In genomic region chr4:89172873-89173605, GRCm38 (mm10) we compare ENCODE assay signal across 17 mouse cellular contexts. TPM values are rescaled to one million over a fixed set of nuclear protein-coding genes. Genes with fewer than 3 reads are reported as not detected.
A peak's percentile ranks its signal among the peaks of the same experiment; 100 is the strongest.
DNase-seq lines count a peak whose midpoint lies in the region; ATAC-seq and TF ChIP-seq lines count a peak whose summit lies in the region.
"Had no signal": no experiment of that assay in that cellular context is flagged by ENCODE, and none has a peak within 500 bp of the region (broad histone marks: within the 10 kb centered on the region; RNA-seq: fewer than 3 reads in every experiment).

No protein-coding gene starts in this region.

- ATAC-seq in heart, postnatal 0 days (ENCODE audit: insufficient read depth, low read depth) = peak; percentile 33
- ATAC-seq: inflammation-experienced regulatory T-cells, adult 6 months; liver, postnatal 0 days had no signal

- no peak overlapping the region for H3K9ac ChIP-seq in heart, postnatal 0 days (replicated peaks; ENCODE audit: low read depth, low read length)
- H3K9ac ChIP-seq: liver, postnatal 0 days; neural tube, embryonic 13.5 days had no signal

- H3K36me3 ChIP-seq in kidney, adult 2 months (ENCODE audit: control insufficient read depth, insufficient read depth, low read length) = no peaks in the 10 kb centered on the region; the same call in 1 of the 2 replicates
- peaks cover 65% of the 10 kb centered on the region for H3K36me3 ChIP-seq in heart, postnatal 0 days (replicated peaks; ENCODE audit: control insufficient read depth, insufficient read depth, low read length)

- TF ChIP-seq CTCF in kidney, adult 2 months (conservative IDR thresholded peaks at IDR 0.05; ENCODE audit: insufficient read depth, insufficient read length, low read depth, low read length) = no peak
- TF ChIP-seq CTCF in heart, postnatal 0 days (IDR thresholded peaks at IDR 0.05; ENCODE audit: low read depth) = no peak

- TF ChIP-seq EP300 in heart, postnatal 0 days (IDR thresholded peaks at IDR 0.05; ENCODE audit: low read depth) = no peak

- H3K4me2 ChIP-seq in heart, postnatal 0 days (ENCODE audit: low read depth, low read length) = no peak overlapping the region
- H3K4me2 ChIP-seq: neural tube, embryonic 13.5 days had no signal

- peak; percentile 2 for DNase-seq in embryo, embryonic 11 days
- no peak for DNase-seq in embryo, embryonic 9.5 days (ENCODE audit: extremely low spot score)
- DNase-seq in kidney, adult 2 months = peak; percentile 6
- DNase-seq in kidney, postnatal 25 days = no peak
- DNase-seq in NIH3T3 (ENCODE audit: low read depth) = peak; percentile 40
- DNase-seq in heart, postnatal 0 days (ENCODE audit: low spot score) = peak; percentile 18
- DNase-seq in cerebellum, adult 11 months = no peak
- no peak for DNase-seq in liver
- DNase-seq: adrenal gland, postnatal 36 days; cerebellum, adult 2 months; liver, postnatal 0 days; midbrain, embryonic 14.5 days; retina, postnatal 1 day; thymus, adult 2 months had no signal

- H3K27me3 ChIP-seq in kidney, adult 2 months (replicated peaks; ENCODE audit: control insufficient read depth, insufficient read depth, low read length) = no peaks in the 10 kb centered on the region
- H3K27me3 ChIP-seq in heart, postnatal 0 days (ENCODE audit: control insufficient read depth, insufficient read depth, low read length) = no peaks in the 10 kb centered on the region
- H3K27me3 ChIP-seq: neural tube, embryonic 13.5 days had no signal

- TF ChIP-seq POLR2A in kidney, adult 2 months (IDR thresholded peaks at IDR 0.05; ENCODE audit: low read depth, low read length) = no peak

- 87% methylated on average over 14 of the region's 14 CpGs for whole genome bisulfite sequencing in kidney, adult 2 months
- WGBS in heart, postnatal 0 days = 88% methylated on average over 14 of the region's 14 CpGs

- H3K4me1 ChIP-seq in kidney, adult 2 months (ENCODE audit: control insufficient read depth, insufficient read depth, low read length) = no peaks in the 10 kb centered on the region; the same call in 1 of the 2 replicates
- H3K4me1 ChIP-seq in heart, postnatal 0 days (ENCODE audit: control insufficient read depth, insufficient read depth) = no peaks in the 10 kb centered on the region
- H3K4me1 ChIP-seq: neural tube, embryonic 13.5 days had no signal

- no peak overlapping the region for H3K27ac ChIP-seq in kidney, adult 2 months (ENCODE audit: insufficient read depth, low read depth, low read length)
- H3K27ac ChIP-seq in heart, postnatal 0 days (ENCODE audit: low read depth) = no peak overlapping the region
- H3K27ac ChIP-seq: macrophage; neural tube, embryonic 13.5 days had no signal

- no peaks in the 10 kb centered on the region for H3K9me3 ChIP-seq in heart, postnatal 0 days (replicated peaks; ENCODE audit: control insufficient read depth, low read length)
- H3K9me3 ChIP-seq: neural tube, embryonic 13.5 days had no signal

- no peak overlapping the region for H3K4me3 ChIP-seq in kidney, adult 2 months (ENCODE audit: insufficient read depth, low read depth, low read length)
- H3K4me3 ChIP-seq in heart, postnatal 0 days (ENCODE audit: low read depth, low read length) = no peak overlapping the region
- H3K4me3 ChIP-seq: neural tube, embryonic 13.5 days had no signal

RNA-seq across cellular contexts. Expression of gene Mtap, which starts 36.1 kb away (rescaled TPM):
- 8.2 and 11.1 TPM in 2 replicates for polyA plus RNA-seq in kidney, adult 2 months (2012; rRNA removed)
- total RNA-seq in heart, postnatal 0 days (2014; rRNA removed; ENCODE audit: low replicate concordance) = 10.5 and 23.2 TPM in 2 replicates
- 33.6 and 33.8 TPM in 2 replicates for polyA plus RNA-seq in heart, postnatal 0 days (2015; fragmentation: Nextera tagmentation; extraction: Ambion mirVana)

Comparison
In these comparisons a context has a peak if more than half of its experiments do, and no peak if none do; other contexts are left out.
1. DNase-seq: peak in embryo, embryonic 11 days (single experiment), kidney, adult 2 months (single experiment), NIH3T3 (single experiment) and heart, postnatal 0 days (single experiment); none in embryo, embryonic 9.5 days (single experiment), kidney, postnatal 25 days (0 of 2), cerebellum, adult 11 months (single experiment) and liver (single experiment).